In genomic region chr11:115722638-115723037, GRCm38 (mm10) we compare ENCODE assay signal across 7 mouse cellular contexts. TPM values are rescaled to one million over a fixed set of nuclear protein-coding genes. Genes with fewer than 3 reads are reported as not detected.
DNase-seq lines count a peak whose midpoint lies in the region; ATAC-seq lines count a peak whose summit lies in the region.

No protein-coding gene starts in this region.

- WGBS in intestine, embryonic 15.5 days, result 16% methylated on average over 14 of the region's 14 CpGs
- WGBS in limb, embryonic 11.5 days, result 19% methylated on average over 14 of the region's 14 CpGs
- WGBS in midbrain, embryonic 16.5 days, result 20% methylated on average over 14 of the region's 14 CpGs

- 0 out of 2 replicates have a peak, but pooled peaks cover 2% of the 10 kb centered on the region for H3K4me1 ChIP-seq in intestine, embryonic 15.5 days (replicated peaks)
- H3K4me1 ChIP-seq in limb, embryonic 11.5 days (ENCODE audit: control insufficient read depth, insufficient read depth, low read length), result no peaks in the 10 kb centered on the region
- no peaks in the 10 kb centered on the region for H3K4me1 ChIP-seq in midbrain, embryonic 16.5 days (ENCODE audit: control insufficient read depth, insufficient read depth, low read length)

- no peaks in the 10 kb centered on the region for H3K9me3 ChIP-seq in intestine, embryonic 15.5 days
- H3K9me3 ChIP-seq in limb, embryonic 11.5 days (ENCODE audit: control insufficient read depth, low read length), result no peaks in the 10 kb centered on the region
- no peaks in the 10 kb centered on the region for H3K9me3 ChIP-seq in midbrain, embryonic 16.5 days (replicated peaks; ENCODE audit: control insufficient read depth, low read length, poor library complexity, severe bottlenecking)

- H3K9ac ChIP-seq in intestine, embryonic 15.5 days, result no peak overlapping the region
- H3K9ac ChIP-seq in limb, embryonic 11.5 days (ENCODE audit: low read length), result no peak overlapping the region
- no peak overlapping the region for H3K9ac ChIP-seq in midbrain, embryonic 16.5 days (ENCODE audit: low read depth, low read length)

- peak overlapping the region; percentile 24; the same call in 1 of the 2 replicates for H3K27ac ChIP-seq in intestine, embryonic 15.5 days
- no peak overlapping the region for H3K27ac ChIP-seq in limb, embryonic 11.5 days (replicated peaks; ENCODE audit: low read depth, low read length)
- H3K27ac ChIP-seq in midbrain, embryonic 16.5 days (ENCODE audit: low read length), result no peak overlapping the region

- H3K36me3 ChIP-seq in intestine, embryonic 15.5 days, result no peaks in the 10 kb centered on the region
- no peaks in the 10 kb centered on the region for H3K36me3 ChIP-seq in limb, embryonic 11.5 days (ENCODE audit: control insufficient read depth, insufficient read depth, low read length)
- no peaks in the 10 kb centered on the region for H3K36me3 ChIP-seq in midbrain, embryonic 16.5 days (ENCODE audit: control insufficient read depth, insufficient read depth, low read length)

- H3K27me3 ChIP-seq in intestine, embryonic 15.5 days (replicated peaks), result no peaks in the 10 kb centered on the region
- no peaks in the 10 kb centered on the region for H3K27me3 ChIP-seq in limb, embryonic 11.5 days (ENCODE audit: control insufficient read depth, insufficient read depth, low read length)
- no peaks in the 10 kb centered on the region for H3K27me3 ChIP-seq in midbrain, embryonic 16.5 days (ENCODE audit: control insufficient read depth, insufficient read depth, low read depth, low read length)

- peak; percentile 91 for DNase-seq in adrenal gland, postnatal 10 days
- peak; percentile 88 for DNase-seq in embryo, embryonic 10.5 days (ENCODE audit: low spot score)
- DNase-seq in gastrocnemius, postnatal 36 days, result peak; percentile 79 to 80
- DNase-seq in limb, embryonic 11.5 days (ENCODE audit: low spot score), result peak; percentile 83
- peak; percentile 60 to 78 for DNase-seq in spleen, postnatal 14 days (ENCODE audit: low spot score in 2 of 2)

- H3K4me2 ChIP-seq in intestine, embryonic 15.5 days (replicated peaks), result peak overlapping the region; percentile 43
- H3K4me2 ChIP-seq in limb, embryonic 11.5 days (ENCODE audit: low read depth, severe bottlenecking), result no peak overlapping the region
- H3K4me2 ChIP-seq in midbrain, embryonic 16.5 days (ENCODE audit: low read length), result 0 out of 2 replicates have a peak overlapping the region, but pooled peaks have one; percentile 2

- ATAC-seq in intestine, embryonic 15.5 days, result peak; percentile 70; the same call in 1 of the 2 replicates
- no peak for ATAC-seq in limb, embryonic 11.5 days (ENCODE audit: insufficient number of reproducible peaks, low FRiP score, low TSS enrichment, low read depth)
- ATAC-seq in midbrain, embryonic 16.5 days, result no peak

- no peak overlapping the region for H3K4me3 ChIP-seq in intestine, embryonic 15.5 days (replicated peaks)
- no peak overlapping the region for H3K4me3 ChIP-seq in limb, embryonic 11.5 days (ENCODE audit: low read depth, low read length)
- no peak overlapping the region for H3K4me3 ChIP-seq in midbrain, embryonic 16.5 days (ENCODE audit: low read depth, low read length)

- intact Hi-C loops in gastrocnemius, postnatal 36 days (cut with DNase I), result loop anchor here (1.0 to 2.0 kb wide), 2 partner anchors 92 to 136 kb away; partner anchors contain the start of genes Myo15b and Tsen54

RNA-seq across cellular contexts. Expression of gene Grb2, which starts 14.2 kb away (rescaled TPM):
- total RNA-seq in adrenal gland, postnatal 10 days (2021), result 100 to 1,000 TPM in 1 of 2 experiments, 10 to 100 TPM in 1; 99.1 to 104 TPM
- total RNA-seq in gastrocnemius, postnatal 36 days (2021), result 10 to 100 TPM; 56.4 to 65.7 TPM
- 79.3 and 79.4 TPM in 2 replicates for polyA plus RNA-seq in intestine, embryonic 15.5 days (2015; fragmentation: Nextera tagmentation; extraction: Ambion mirVana)
- polyA plus RNA-seq in limb, embryonic 11.5 days (2014; fragmentation: Nextera tagmentation; extraction: Ambion mirVana), result 52.5 and 58.3 TPM in 2 replicates
- polyA plus RNA-seq in midbrain, embryonic 16.5 days (2015; fragmentation: Nextera tagmentation; extraction: Ambion mirVana), result 177 and 196 TPM in 2 replicates

RNA-seq across cellular contexts. Expression of gene Tmem94, which starts 42.6 kb away (rescaled TPM):
- 10 to 100 TPM; 62.0 to 79.6 TPM for total RNA-seq in adrenal gland, postnatal 10 days (2021)
- total RNA-seq in gastrocnemius, postnatal 36 days (2021), result 10 to 100 TPM; 73.1 to 79.5 TPM
- polyA plus RNA-seq in intestine, embryonic 15.5 days (2015; fragmentation: Nextera tagmentation; extraction: Ambion mirVana), result 18.6 and 20.8 TPM in 2 replicates
- polyA plus RNA-seq in limb, embryonic 11.5 days (2014; fragmentation: Nextera tagmentation; extraction: Ambion mirVana), result 15.8 and 17.4 TPM in 2 replicates
- 25.1 and 25.6 TPM in 2 replicates for polyA plus RNA-seq in midbrain, embryonic 16.5 days (2015; fragmentation: Nextera tagmentation; extraction: Ambion mirVana)
